Mouse (Mus musculus): ENCODE measurements at regions not wholly inside any gene's neighbourhood (a gene's known extent, or its start where the extent isn't known, plus 50 kb on each side); places are given as distances from the start of the nearest gene placed in this dataset.

- no peak for DNase-seq
These were observed 194.8 kb upstream of the Rack1 start for GRCm38 (mm10) chr11:48605223-48605824.

GRCm38 (mm10) chr11:48601096-48601495, 199.0 kb upstream of the Rack1 start:
- no peak for DNase-seq

GRCm38 (mm10) chr11:48599573-48600127, 200.5 kb upstream of the Rack1 start:
- no peak for DNase-seq

- DNase-seq = no peak
These were observed 201.1 kb upstream of the Rack1 start for GRCm38 (mm10) chr11:48599033-48599432.

- no peak for DNase-seq
These were observed 205.7 kb upstream of the Rack1 start for GRCm38 (mm10) chr11:48594429-48594828.

- peak; percentile 3 for DNase-seq
These were observed 211.1 kb upstream of the Rack1 start for GRCm38 (mm10) chr11:48588833-48589649.

GRCm38 (mm10) chr11:48568769-48569168, 231.4 kb upstream of the Rack1 start:
- no peak for DNase-seq

GRCm38 (mm10) chr11:48567583-48568562, 232.3 kb upstream of the Rack1 start:
- DNase-seq = no peak

- DNase-seq = no peak
These were observed 242.1 kb upstream of the Rack1 start for GRCm38 (mm10) chr11:48558053-48558452.

- no peak for DNase-seq
These were observed 248.1 kb upstream of the Rack1 start for GRCm38 (mm10) chr11:48552006-48552405.

GRCm38 (mm10) chr11:48551201-48551600, 248.9 kb upstream of the Rack1 start:
- no peak for DNase-seq

- no peak for DNase-seq
These were observed 273.8 kb upstream of the Rack1 start for GRCm38 (mm10) chr11:48526316-48526715.

- DNase-seq = no peak
These were observed 274.6 kb upstream of the Rack1 start for GRCm38 (mm10) chr11:48525517-48525916.

GRCm38 (mm10) chr11:48506886-48507285, 293.2 kb upstream of the Rack1 start:
- DNase-seq = no peak

- DNase-seq = no peak
These were observed 297.9 kb upstream of the Rack1 start for GRCm38 (mm10) chr11:48502011-48502806.

GRCm38 (mm10) chr11:48499057-48499456, 301.1 kb upstream of the Rack1 start:
- DNase-seq = no peak

GRCm38 (mm10) chr11:48488308-48488707, 311.8 kb upstream of the Rack1 start:
- DNase-seq = no peak

- no peak for DNase-seq
These were observed 336.1 kb upstream of the Rack1 start for GRCm38 (mm10) chr11:48464036-48464435.

- DNase-seq = no peak
These were observed 350.2 kb upstream of the Rack1 start for GRCm38 (mm10) chr11:48449883-48450282.

- no peak for DNase-seq
These were observed 357.4 kb upstream of the Rack1 start for GRCm38 (mm10) chr11:48442534-48443254.

- DNase-seq = no peak
These were observed 363.4 kb upstream of the Rack1 start for GRCm38 (mm10) chr11:48436712-48437111.

All from thymus, postnatal 25 days (tissue).